ENCODE assay signal across 8 mouse cellular contexts in the genomic region with DNA sequence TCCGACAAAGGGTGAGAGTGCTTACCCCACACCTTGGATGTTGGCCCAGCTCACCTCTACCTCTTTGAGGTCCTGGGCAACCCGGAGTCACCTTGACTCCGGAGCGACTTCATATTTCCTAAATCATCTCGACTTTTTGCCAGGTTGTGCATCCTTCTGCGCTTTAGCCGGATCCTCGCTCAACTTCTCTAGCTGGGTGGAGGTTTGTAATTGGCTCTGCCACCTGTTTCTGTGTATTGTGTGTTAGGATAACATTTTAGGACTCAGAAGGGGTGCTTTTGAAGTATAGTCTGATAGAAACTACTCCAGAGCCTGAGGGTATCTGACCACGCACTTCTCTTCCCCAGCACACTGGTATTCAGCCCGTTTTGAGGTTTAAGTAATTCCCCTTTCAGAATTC. TPM values are rescaled to one million over a fixed set of nuclear protein-coding genes. Genes with fewer than 3 reads are reported as not detected.
A peak's percentile ranks its signal among the peaks of the same experiment; 100 is the strongest.
DNase-seq lines count a peak whose midpoint lies in the region; ATAC-seq and TF ChIP-seq lines count a peak whose summit lies in the region.

No protein-coding gene starts in this region.

- H3K9ac ChIP-seq in CH12.LX (ENCODE audit: insufficient read depth, low read depth) = peak overlapping the region; percentile 65
- H3K9ac ChIP-seq in forebrain, embryonic 14.5 days (ENCODE audit: low read length) = peak overlapping the region; percentile 77
- H3K9ac ChIP-seq in liver, embryonic 13.5 days = peak overlapping the region; percentile 92

- peak overlapping the region; percentile 93 for H3K4me2 ChIP-seq in CH12.LX (ENCODE audit: insufficient read depth, low read depth, poor library complexity, severe bottlenecking)
- H3K4me2 ChIP-seq in forebrain, embryonic 14.5 days (ENCODE audit: low read length) = peak overlapping the region; percentile 81
- peak overlapping the region; percentile 81 for H3K4me2 ChIP-seq in liver, embryonic 13.5 days

- no peak for TF ChIP-seq POLR2A in CH12.LX (IDR thresholded peaks at IDR 0.05; ENCODE audit: low read depth, low read length)

- H3K4me3 ChIP-seq in erythroblast, embryonic 14.5 days (replicated peaks) = peak overlapping the region; percentile 70
- H3K4me3 ChIP-seq in CH12.LX (replicated peaks in 1 of 3; ENCODE audit: low read depth in 2 of 3, low read length in 2 of 3, poor library complexity in 1 of 3) = peak overlapping the region; percentile 66 to 93 (median 80)
- peak overlapping the region; percentile 64 for H3K4me3 ChIP-seq in forebrain, embryonic 14.5 days (ENCODE audit: low read depth, low read length)
- peak overlapping the region; percentile 83 for H3K4me3 ChIP-seq in liver, embryonic 13.5 days (replicated peaks)

- dilution Hi-C loops in CH12.LX (cut with MboI; ENCODE audit: extremely low pct_ligation_motif_present, extremely low pct_unique_long_range_greater_than_20kb, low sequenced_read_pairs) = no loop called here

- peaks cover 73% of the 10 kb centered on the region for H3K4me1 ChIP-seq in erythroblast, embryonic 14.5 days (ENCODE audit: control insufficient read depth)
- H3K4me1 ChIP-seq in CH12.LX (ENCODE audit: control insufficient read depth in 1 of 2, insufficient read depth in 2 of 2) = peaks cover 0 to 42% of the 10 kb centered on the region in 2 experiments; a peak in 3 of 4 replicates
- H3K4me1 ChIP-seq in forebrain, embryonic 14.5 days (ENCODE audit: control insufficient read depth, insufficient read depth, low read length) = peaks cover 4% of the 10 kb centered on the region; the same call in 1 of the 2 replicates
- H3K4me1 ChIP-seq in liver, embryonic 13.5 days (replicated peaks) = peaks cover 67% of the 10 kb centered on the region

- H3K36me3 ChIP-seq in erythroblast, embryonic 14.5 days (ENCODE audit: control insufficient read depth) = peaks cover 39% of the 10 kb centered on the region
- H3K36me3 ChIP-seq in CH12.LX (replicated peaks in 1 of 2; ENCODE audit: control insufficient read depth in 1 of 2, insufficient read depth in 1 of 2, low read length in 1 of 2) = peaks cover 7 to 30% of the 10 kb centered on the region in 2 experiments
- peaks cover 4% of the 10 kb centered on the region; the same call in 1 of the 2 replicates for H3K36me3 ChIP-seq in forebrain, embryonic 14.5 days (ENCODE audit: control insufficient read depth, insufficient read depth, low read length)
- H3K36me3 ChIP-seq in liver, embryonic 13.5 days = peaks cover 24% of the 10 kb centered on the region

- peaks cover 5% of the 10 kb centered on the region for H3K9me3 ChIP-seq in erythroblast, embryonic 14.5 days (ENCODE audit: control insufficient read depth, low read length)
- H3K9me3 ChIP-seq in CH12.LX (replicated peaks; ENCODE audit: low read length) = no peaks in the 10 kb centered on the region
- no peaks in the 10 kb centered on the region for H3K9me3 ChIP-seq in forebrain, embryonic 14.5 days (replicated peaks; ENCODE audit: control insufficient read depth, low read length)
- no peaks in the 10 kb centered on the region for H3K9me3 ChIP-seq in liver, embryonic 13.5 days (replicated peaks)

- no peak overlapping the region for H3K27ac ChIP-seq in CH12.LX (ENCODE audit: insufficient read depth, low read depth)
- no peak overlapping the region for H3K27ac ChIP-seq in forebrain, embryonic 14.5 days (ENCODE audit: low read depth, low read length)
- H3K27ac ChIP-seq in liver, embryonic 13.5 days = peak overlapping the region; percentile 87

- TF ChIP-seq CTCF in CH12.LX (conservative IDR thresholded peaks at IDR 0.05 in 1 of 2, IDR thresholded peaks at IDR 0.05 in 1 of 2; ENCODE audit: low read depth in 2 of 2, low read length in 2 of 2) = no peak

- in situ Hi-C loops in CH12.LX (cut with MboI; ENCODE audit: low pct_ligation_motif_present, low pct_unique_long_range_greater_than_20kb, low sequenced_read_pairs) = no loop called here

- 2% methylated on average over 10 of the region's 10 CpGs for WGBS in forebrain, embryonic 14.5 days
- 1% methylated on average over 10 of the region's 10 CpGs for WGBS in liver, embryonic 13.5 days (ENCODE audit: insufficient replicate concordance)

- peaks cover 46% of the 10 kb centered on the region for H3K79me2 ChIP-seq in CH12.LX (replicated peaks; ENCODE audit: control insufficient read depth, extremely low read depth, insufficient read depth, poor library complexity, severe bottlenecking)

- no peak for ATAC-seq in erythroblast, adult 5-6 weeks (replicated peaks; ENCODE audit: low FRiP score, poor library complexity, severe bottlenecking)
- no peak for ATAC-seq in forebrain, embryonic 14.5 days
- ATAC-seq in liver, embryonic 13.5 days (ENCODE audit: low read depth) = no peak

- TF ChIP-seq RAD21 in CH12.LX (IDR thresholded peaks at IDR 0.05; ENCODE audit: low read depth, low read length) = no peak

- peak; percentile 27 for DNase-seq in CH12.LX (ENCODE audit: extremely low read depth)
- no peak for DNase-seq in forebrain, embryonic 14.5 days (ENCODE audit: low spot score)
- DNase-seq in liver, embryonic 13.5 days = no peak
- no peak for DNase-seq in right cerebral cortex, postnatal 4 days
- DNase-seq in left cerebral cortex, adult 8-10 months (ENCODE audit: low spot score in 2 of 2) = no peak
- DNase-seq in right cerebral cortex, postnatal 36 days (ENCODE audit: low spot score in 2 of 2) = no peak

- no peaks in the 10 kb centered on the region for H3K27me3 ChIP-seq in erythroblast, embryonic 14.5 days (ENCODE audit: control insufficient read depth)
- no peaks in the 10 kb centered on the region for H3K27me3 ChIP-seq in CH12.LX (replicated peaks)
- no peaks in the 10 kb centered on the region for H3K27me3 ChIP-seq in forebrain, embryonic 14.5 days (replicated peaks; ENCODE audit: control insufficient read depth, insufficient read depth, low read length)
- H3K27me3 ChIP-seq in liver, embryonic 13.5 days = no peaks in the 10 kb centered on the region

- no peak for TF ChIP-seq EP300 in CH12.LX (IDR thresholded peaks at IDR 0.05; ENCODE audit: low read length)

TF ChIP-seq in CH12.LX, 34 proteins besides CTCF, POLR2A, EP300 and RAD21:
- TF ChIP-seq CHD1 (IDR thresholded peaks at IDR 0.05; ENCODE audit: low read depth, low read length) = peak; percentile 37; the same call in 1 of the 2 replicates
- no peak for TF ChIP-seq JUND (conservative IDR thresholded peaks at IDR 0.05; ENCODE audit: low read depth, low read length)
TF ChIP-seq in CH12.LX: peak in this region for 1.

RNA-seq across cellular contexts. Expression of a gene that starts 0.6 kb away (rescaled TPM):
- polyA plus RNA-seq in erythroblast, embryonic 14.5 days (2012) = 0.17 TPM in 2 replicates
- 37.2 and 40.7 TPM in 2 replicates for total RNA-seq in erythroblast, adult 5-6 weeks (2015; ENCODE audit: low replicate concordance)
- 42.6 and 49.3 TPM in 2 replicates for total RNA-seq in erythroblast, adult 5-6 weeks (2017; ENCODE audit: low replicate concordance)
- total RNA-seq in CH12.LX (2012; rRNA removed) = 22.0 and 26.7 TPM in 2 replicates
- total RNA-seq in CH12.LX (2014; rRNA removed) = 19.7 and 19.9 TPM in 2 replicates
- 24.5 and 28.1 TPM in 2 replicates for polyA plus RNA-seq in CH12.LX (2012; ENCODE audit: insufficient read length, low read depth)
- polyA plus RNA-seq in forebrain, embryonic 14.5 days (2014; fragmentation: Nextera tagmentation; extraction: Ambion mirVana) = 17.1 and 20.2 TPM in 2 replicates
- polyA plus RNA-seq in liver, embryonic 13.5 days (2015; fragmentation: Nextera tagmentation; extraction: Ambion mirVana) = 6.2 and 6.9 TPM in 2 replicates
- 100 to 1,000 TPM; 135 to 173 (median 155) TPM for total RNA-seq in left cerebral cortex, adult 8-10 months (2022)

RNA-seq across cellular contexts. Expression of a gene that starts 0.7 kb away (rescaled TPM):
- 7.2 and 8.9 TPM in 2 replicates for polyA plus RNA-seq in erythroblast, embryonic 14.5 days (2012)
- 20.9 and 22.4 TPM in 2 replicates for total RNA-seq in erythroblast, adult 5-6 weeks (2015; ENCODE audit: low replicate concordance)
- total RNA-seq in erythroblast, adult 5-6 weeks (2017; ENCODE audit: low replicate concordance) = 55.9 and 57.4 TPM in 2 replicates
- 65.0 and 84.8 TPM in 2 replicates for total RNA-seq in CH12.LX (2012; rRNA removed)
- total RNA-seq in CH12.LX (2014; rRNA removed) = 62.1 and 68.6 TPM in 2 replicates
- polyA plus RNA-seq in CH12.LX (2012; ENCODE audit: insufficient read length, low read depth) = 104 and 110 TPM in 2 replicates
- polyA plus RNA-seq in forebrain, embryonic 14.5 days (2014; fragmentation: Nextera tagmentation; extraction: Ambion mirVana) = 63.3 and 75.4 TPM in 2 replicates
- polyA plus RNA-seq in liver, embryonic 13.5 days (2015; fragmentation: Nextera tagmentation; extraction: Ambion mirVana) = 55.0 and 58.1 TPM in 2 replicates
- total RNA-seq in left cerebral cortex, adult 8-10 months (2022) = 10 to 100 TPM; 14.8 to 22.3 (median 17.7) TPM
